Mouse (Mus musculus) megakaryocyte, embryonic 14.5 days (primary cell): ENCODE measurements around the gene Hist2h4. TPM values are rescaled to one million over a fixed set of nuclear protein-coding genes. Genes with fewer than 3 reads are reported as not detected.

Experiments used
- H3K27me3 ChIP-seq: replicated peaks from 2 replicates; pipeline ENCODE3; 2012; ENCODE audit warnings: inconsistent platforms
- H3K36me3 ChIP-seq: replicated peaks from 2 replicates; pipeline ENCODE3; 2012; ENCODE audit warnings: low read length, inconsistent platforms, mixed read lengths
- H3K4me1 ChIP-seq: 2 replicates; pipeline ENCODE4 v1.6.1; 2012; ENCODE audit warnings: inconsistent platforms
- H3K4me3 ChIP-seq: replicated peaks from 2 replicates; pipeline ENCODE3; 2012; ENCODE audit warnings: moderate library complexity, mild to moderate bottlenecking, inconsistent platforms
- H3K9me3 ChIP-seq: 2 replicates; pipeline ENCODE4 v1.6.1; 2012; ENCODE audit warnings: inconsistent platforms
- FLI1 ChIP-seq: IDR thresholded peaks from 2 replicates; pipeline ENCODE4 v1.6.1; 2012; ENCODE audit warnings: low read length, inconsistent platforms, mixed read lengths
- GATA1 ChIP-seq: IDR thresholded peaks from 3 replicates; pipeline ENCODE4 v1.6.1; 2012; ENCODE audit warnings: mixed read lengths, low read length, inconsistent platforms, borderline replicate concordance
- polyA plus RNA-seq: library from polyadenylated mRNA; stranded (reverse); fragments of >175 nt; gene quantifications from 2 replicates; pipeline ENCODE4 v1.2.3, GENCODE M21; 2012; ENCODE audit warnings: low replicate concordance; ENCODE audit not compliant: insufficient read depth

Gene Hist2h4
- polyA plus RNA-seq, 1 experiment: 6.1 TPM

DNA sequence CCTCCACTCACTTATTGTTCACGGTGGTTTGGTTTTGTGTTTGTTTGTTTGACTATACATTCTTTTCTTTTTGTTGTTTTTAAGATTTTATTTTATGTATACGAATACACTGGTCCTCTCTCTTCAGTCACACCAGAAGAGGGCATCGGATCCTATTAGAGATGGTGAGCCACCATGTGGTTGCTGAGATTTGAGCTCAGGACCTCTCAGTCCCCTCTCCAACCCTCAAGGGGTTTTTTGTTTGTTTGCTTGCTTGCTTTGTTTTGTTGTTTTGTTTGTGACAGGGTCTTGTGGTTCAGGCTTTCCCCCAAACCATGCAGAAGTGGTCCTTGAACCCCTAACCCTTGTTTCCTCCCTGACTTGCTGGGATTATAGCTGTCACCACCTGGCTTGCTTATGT lies 1.5 kb downstream of the Hist2h4 start:
- Histone ChIP-seq H3K4me1 (peaks cover 53% of the 10 kb centered on the region), H3K9me3 (peaks cover 4% of the 10 kb centered on the region; the same call in 1 of the 2 replicates), H3K27me3 (no peaks in the 10 kb centered on the region), H3K4me3 (peak overlapping the region; percentile 93), H3K36me3 (no peaks in the 10 kb centered on the region)
- TF ChIP-seq GATA1 (no peak), FLI1 (no peak)

DNA sequence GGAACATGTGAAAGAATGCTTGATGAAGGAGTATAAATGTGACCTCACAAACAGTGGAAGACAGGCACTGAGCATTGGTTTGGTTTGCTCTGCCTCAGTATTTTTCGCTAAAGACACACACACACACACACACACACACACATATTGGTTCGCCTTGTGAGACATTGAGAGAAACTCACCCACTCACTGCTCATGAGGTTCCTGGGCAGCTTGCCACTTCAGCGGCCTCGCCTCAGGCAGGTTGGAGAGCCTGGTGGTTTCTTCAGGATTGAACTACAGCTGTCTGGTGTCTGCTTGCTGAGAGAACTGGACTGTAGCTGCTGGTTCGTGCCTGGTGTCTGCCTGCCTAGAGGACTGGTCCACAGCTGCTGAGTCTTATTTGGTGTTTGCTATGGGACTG lies 2.9 kb downstream of the Hist2h4 start:
- H3K4me3 ChIP-seq: no peak overlapping the region
- H3K4me1 ChIP-seq: peaks cover 50% of the 10 kb centered on the region
- no peaks in the 10 kb centered on the region for H3K27me3 ChIP-seq
- H3K36me3 ChIP-seq: no peaks in the 10 kb centered on the region
- peaks cover 4% of the 10 kb centered on the region; the same call in 1 of the 2 replicates for H3K9me3 ChIP-seq
- no peak for TF ChIP-seq GATA1
- no peak for TF ChIP-seq FLI1

DNA sequence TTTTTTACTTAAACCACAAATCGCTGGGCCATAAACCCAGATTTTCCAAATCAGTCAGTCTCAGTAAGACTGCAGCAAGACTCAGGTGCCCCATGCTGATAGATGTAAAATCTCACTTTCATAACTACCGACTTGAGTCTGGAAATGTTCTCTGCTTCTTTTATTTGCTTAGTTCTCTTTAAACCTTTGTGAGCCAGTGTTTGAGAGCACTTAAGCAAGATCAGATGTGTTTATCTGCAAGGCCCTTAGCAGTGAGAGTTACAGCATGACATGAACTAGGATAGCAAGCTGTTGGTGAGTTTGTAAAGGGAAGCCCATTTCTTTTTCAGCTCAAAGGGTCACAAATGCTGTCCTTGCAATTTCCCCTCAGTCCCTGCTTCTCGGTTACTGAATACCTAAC lies 5.9 kb downstream of the Hist2h4 start:
- Histone ChIP-seq H3K27me3 (no peaks in the 10 kb centered on the region), H3K4me1 (peaks cover 34% of the 10 kb centered on the region), H3K9me3 (peaks cover 4% of the 10 kb centered on the region; the same call in 1 of the 2 replicates), H3K4me3 (no peak overlapping the region), H3K36me3 (no peaks in the 10 kb centered on the region)
- TF ChIP-seq FLI1: no peak

DNA sequence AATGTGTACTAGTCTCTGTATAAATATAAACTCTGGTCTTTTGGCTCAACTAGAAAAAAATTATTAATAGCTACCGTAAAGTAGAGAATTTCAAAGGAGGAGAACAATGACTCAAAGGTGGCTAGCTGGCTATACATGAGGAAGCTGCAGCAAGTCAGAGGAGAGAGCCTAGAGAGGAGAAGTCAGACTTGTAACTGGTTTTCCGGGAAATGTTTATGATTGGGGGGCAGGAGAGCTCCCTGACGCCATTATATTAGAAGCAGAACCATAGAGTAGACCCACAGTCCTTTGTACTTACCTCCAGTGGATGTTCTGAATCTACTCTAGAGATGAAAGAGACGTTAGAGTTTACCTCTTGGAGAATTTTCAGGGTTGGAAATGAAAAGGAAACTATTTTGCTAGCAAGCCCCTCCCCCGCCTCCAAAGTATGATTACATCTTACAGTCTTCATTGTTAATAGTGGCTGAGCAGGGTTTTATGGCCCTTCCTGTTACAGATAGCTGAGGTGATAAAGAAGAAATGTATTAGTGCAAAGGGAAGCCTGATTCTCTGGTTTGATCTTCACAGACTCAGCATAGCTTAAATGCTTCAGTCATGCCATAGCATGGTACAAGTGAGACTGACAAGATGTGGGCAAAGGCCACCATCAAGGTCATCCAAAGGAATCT lies 7.1 kb downstream of the Hist2h4 start:
- H3K27me3 ChIP-seq: no peaks in the 10 kb centered on the region
- H3K4me3 ChIP-seq: no peak overlapping the region
- H3K36me3 ChIP-seq: no peaks in the 10 kb centered on the region
- peaks cover 29% of the 10 kb centered on the region for H3K4me1 ChIP-seq
- peaks cover 4% of the 10 kb centered on the region; the same call in 1 of the 2 replicates for H3K9me3 ChIP-seq
- no peak for TF ChIP-seq GATA1
- TF ChIP-seq FLI1: no peak

DNA sequence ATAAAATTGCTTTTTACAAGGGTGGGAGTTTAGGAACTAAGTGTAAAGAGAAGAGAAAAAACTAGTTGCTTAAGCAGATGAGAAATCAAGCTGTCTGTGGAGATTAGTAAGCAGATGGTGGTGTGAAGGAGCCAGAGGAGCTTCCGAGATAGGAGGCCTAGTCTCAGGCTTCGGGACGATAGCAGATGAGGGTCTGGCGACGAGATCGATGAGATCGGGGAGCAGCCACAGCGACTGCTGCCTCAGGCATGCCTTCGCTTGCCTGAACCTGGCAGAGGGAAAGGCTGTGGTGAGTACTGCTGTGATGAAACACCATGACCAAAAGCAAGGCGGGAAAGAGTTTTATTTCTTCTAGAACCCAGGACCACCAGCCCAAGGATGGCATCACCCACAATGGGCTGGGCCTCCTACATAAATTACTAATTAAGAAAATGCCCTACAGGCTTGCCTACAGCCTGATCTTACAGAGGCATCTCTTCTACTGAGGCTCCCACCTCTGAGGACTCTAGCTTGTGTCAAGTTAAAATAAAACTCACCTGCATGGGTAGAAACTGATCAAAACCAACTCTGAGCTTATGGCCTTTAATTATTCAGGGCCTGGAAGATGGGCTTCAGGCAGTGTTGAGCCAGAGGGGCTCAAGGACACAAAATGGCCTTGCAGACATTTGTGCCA lies 8.3 kb downstream of the Hist2h4 start:
- TF ChIP-seq FLI1: no peak
- Histone ChIP-seq H3K4me3 (no peak overlapping the region), H3K27me3 (no peaks in the 10 kb centered on the region), H3K36me3 (no peaks in the 10 kb centered on the region), H3K9me3 (no peaks in the 10 kb centered on the region), H3K4me1 (peaks cover 31% of the 10 kb centered on the region)

DNA sequence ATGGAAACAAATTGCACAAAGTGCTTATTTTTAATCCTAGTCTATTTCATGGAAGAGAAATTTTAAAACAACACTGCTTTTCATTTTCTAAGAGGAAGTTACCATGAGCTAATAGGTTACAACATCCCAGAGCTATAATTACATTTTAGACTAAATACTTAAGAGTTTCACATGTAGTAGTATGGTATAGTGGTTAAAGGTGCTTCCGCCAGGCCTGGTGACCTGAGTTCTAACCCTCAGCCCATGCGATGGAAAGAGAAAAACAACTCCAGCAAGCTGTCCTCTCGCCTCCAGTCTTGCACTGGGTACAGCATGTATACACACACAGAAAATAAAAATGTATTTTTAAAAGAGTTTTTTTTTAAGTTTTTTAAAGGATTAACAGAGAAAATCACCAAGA lies 11.3 kb downstream of the Hist2h4 start:
- Histone ChIP-seq H3K9me3 (no peaks in the 10 kb centered on the region), H3K4me1 (peaks cover 39% of the 10 kb centered on the region), H3K36me3 (no peaks in the 10 kb centered on the region), H3K27me3 (no peaks in the 10 kb centered on the region), H3K4me3 (no peak overlapping the region)
- TF ChIP-seq GATA1 (no peak), FLI1 (no peak)

DNA sequence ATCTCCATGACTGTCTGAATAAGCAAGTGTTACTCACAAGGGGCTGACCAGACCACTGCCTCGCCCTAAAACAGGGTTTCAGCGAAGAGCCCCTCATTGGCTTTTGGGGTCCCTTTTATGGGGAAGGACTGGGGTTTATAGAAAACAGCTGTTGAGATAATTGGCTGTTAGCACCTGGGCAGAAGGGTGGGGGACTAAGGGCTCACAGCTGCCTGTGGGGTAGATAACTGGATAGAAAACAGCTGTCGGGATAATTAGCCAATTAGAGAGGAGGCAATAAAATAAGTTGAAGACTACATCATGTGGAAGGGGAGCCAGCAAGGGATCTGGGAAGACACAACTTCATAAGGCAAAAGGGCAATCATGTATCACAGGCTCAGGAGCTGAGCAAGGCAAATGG lies 12.2 kb downstream of the Hist2h4 start:
- TF ChIP-seq GATA1: no peak
- no peak for TF ChIP-seq FLI1
- Histone ChIP-seq H3K4me3 (no peak overlapping the region), H3K9me3 (no peaks in the 10 kb centered on the region), H3K27me3 (no peaks in the 10 kb centered on the region), H3K4me1 (peaks cover 33% of the 10 kb centered on the region), H3K36me3 (no peaks in the 10 kb centered on the region)

DNA sequence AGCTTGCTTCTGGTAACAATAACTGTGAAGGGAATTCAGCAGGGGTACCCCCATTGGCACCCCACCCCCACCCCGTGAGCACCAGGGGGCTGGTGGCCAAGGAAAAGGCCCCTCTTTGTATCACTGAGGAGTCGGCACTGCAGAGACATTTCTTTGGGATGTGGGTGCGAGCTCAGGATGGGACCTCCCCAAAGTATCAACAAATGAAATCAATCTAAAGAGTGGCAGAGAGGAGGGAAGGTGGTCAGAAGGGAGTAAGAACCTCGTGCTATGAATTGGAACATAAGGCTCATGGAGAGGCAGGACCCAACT lies 14.1 kb downstream of the Hist2h4 start:
- Histone ChIP-seq H3K27me3 (no peaks in the 10 kb centered on the region), H3K4me1 (peaks cover 30% of the 10 kb centered on the region)
- TF ChIP-seq GATA1: no peak
- no peak for TF ChIP-seq FLI1

DNA sequence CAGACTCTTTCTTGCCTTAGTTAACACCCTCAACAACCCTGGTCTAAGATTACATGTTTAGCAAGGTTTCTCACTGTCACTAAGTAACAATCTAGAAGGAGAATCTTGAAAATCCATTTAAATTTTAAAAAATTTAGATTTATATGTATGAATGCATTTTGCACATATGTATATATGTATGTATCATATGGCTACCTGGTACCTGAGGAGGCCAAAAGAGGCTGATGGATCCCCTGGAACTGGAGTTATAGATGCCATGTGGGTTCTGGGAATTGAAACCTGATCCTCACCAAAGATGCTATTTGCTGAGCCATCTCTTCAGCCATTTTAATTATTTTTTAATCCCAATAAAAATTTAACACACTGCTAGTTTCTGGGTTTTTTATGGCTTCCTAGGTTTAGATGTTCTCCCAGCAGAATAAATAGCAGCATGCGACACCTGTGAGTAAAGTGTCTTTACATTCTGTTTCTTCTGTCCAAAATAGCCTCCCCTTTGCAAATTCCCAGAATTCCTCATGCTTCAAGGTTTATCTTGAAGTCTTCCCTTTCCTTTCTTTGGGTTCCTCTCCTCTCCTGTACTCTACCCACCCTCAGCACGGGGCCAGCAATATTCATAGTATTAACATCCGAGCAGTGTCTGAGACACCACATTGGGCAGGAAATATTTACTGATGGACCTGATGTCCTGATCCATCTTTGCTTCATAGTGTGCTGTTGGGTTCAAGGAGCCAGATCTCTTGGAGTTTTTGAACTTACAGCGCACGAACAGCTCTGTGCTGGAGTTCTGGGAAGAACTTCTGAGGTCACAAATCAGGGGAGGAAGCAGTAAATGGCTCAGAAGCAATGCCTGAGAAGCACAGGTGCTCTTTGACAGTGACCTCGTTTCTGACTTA lies 14.7 kb downstream of the Hist2h4 start:
- no peaks in the 10 kb centered on the region for H3K9me3 ChIP-seq
- TF ChIP-seq GATA1 (no peak), FLI1 (no peak)
- no peaks in the 10 kb centered on the region for H3K36me3 ChIP-seq
- no peaks in the 10 kb centered on the region for H3K27me3 ChIP-seq
- peaks cover 36% of the 10 kb centered on the region for H3K4me1 ChIP-seq
- H3K4me3 ChIP-seq: peak overlapping the region; percentile 88

More for the DNA sequence above, 14.1 kb downstream of the Hist2h4 start:
- Histone ChIP-seq H3K4me3 (peak overlapping the region; percentile 88), H3K9me3 (no peaks in the 10 kb centered on the region), H3K36me3 (no peaks in the 10 kb centered on the region)
